9 mouse cellular contexts compared by ENCODE assay signal in the genomic region with DNA sequence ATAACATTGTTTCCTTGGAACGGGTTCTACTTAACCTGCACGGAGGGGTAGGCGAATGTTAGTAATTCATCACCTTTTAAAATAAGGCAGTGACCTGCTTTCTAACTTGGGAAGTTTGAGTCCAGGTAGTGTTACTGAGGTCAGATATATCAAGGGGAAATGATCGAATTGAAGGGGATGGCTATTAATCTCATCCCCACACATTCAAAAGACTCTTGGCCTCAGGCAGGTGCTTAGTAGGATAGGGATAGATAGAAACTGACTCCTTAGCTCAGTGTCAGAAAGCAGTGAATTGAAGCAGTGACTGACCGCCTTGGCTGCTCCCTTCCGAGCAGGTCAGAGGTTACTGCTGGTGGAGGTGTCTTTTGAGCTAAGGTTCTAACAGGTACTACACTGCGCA. TPM values are rescaled to one million over a fixed set of nuclear protein-coding genes. Genes with fewer than 3 reads are reported as not detected.
DNase-seq lines count a peak whose midpoint lies in the region; ATAC-seq and TF ChIP-seq lines count a peak whose summit lies in the region.
"Had no signal": no experiment of that assay in that cellular context is flagged by ENCODE, and none has a peak within 500 bp of the region (broad histone marks: within the 10 kb centered on the region; RNA-seq: fewer than 3 reads in every experiment).

No protein-coding gene starts in this region.

- 36% methylated on average over 7 of the region's 7 CpGs for WGBS in kidney, adult 2 months
- WGBS in embryonic facial prominence, embryonic 10.5 days = 94% methylated on average over 7 of the region's 7 CpGs
- 92% methylated on average over 7 of the region's 7 CpGs for WGBS in hindbrain, embryonic 16.5 days
- WGBS in midbrain, embryonic 13.5 days = 92% methylated on average over 7 of the region's 7 CpGs

- ATAC-seq in hindbrain, embryonic 16.5 days = no peak
- no peak for ATAC-seq in midbrain, embryonic 13.5 days
- ATAC-seq in erythroid progenitor cell, adult 5-6 weeks (replicated peaks; ENCODE audit: low FRiP score, poor library complexity, severe bottlenecking) = no peak

- DNase-seq in kidney, adult 2 months = peak; percentile 58
- no peak for DNase-seq in kidney, postnatal 14 days
- DNase-seq in embryonic facial prominence, embryonic 10.5 days (ENCODE audit: low spot score) = no peak
- no peak for DNase-seq in adrenal gland, adult (ENCODE audit: inconsistent age in 2 of 2, low spot score in 1 of 2)
- no peak for DNase-seq in cerebellum, postnatal 10 days
- DNase-seq: cerebellum, adult 8-10 months had no signal

- no peaks in the 10 kb centered on the region for H3K27me3 ChIP-seq in kidney, adult 2 months (replicated peaks; ENCODE audit: control insufficient read depth, insufficient read depth, low read length)
- no peaks in the 10 kb centered on the region for H3K27me3 ChIP-seq in embryonic facial prominence, embryonic 10.5 days (replicated peaks; ENCODE audit: low read depth, poor library complexity, severe bottlenecking)
- H3K27me3 ChIP-seq in hindbrain, embryonic 16.5 days (replicated peaks; ENCODE audit: control insufficient read depth, insufficient read depth, low read length) = no peaks in the 10 kb centered on the region
- no peaks in the 10 kb centered on the region for H3K27me3 ChIP-seq in midbrain, embryonic 13.5 days

- no peaks in the 10 kb centered on the region; the same call in 1 of the 2 replicates for H3K36me3 ChIP-seq in kidney, adult 2 months (ENCODE audit: control insufficient read depth, insufficient read depth, low read length)
- peaks cover 52% of the 10 kb centered on the region for H3K36me3 ChIP-seq in embryonic facial prominence, embryonic 10.5 days (replicated peaks)
- no peaks in the 10 kb centered on the region for H3K36me3 ChIP-seq in hindbrain, embryonic 16.5 days (ENCODE audit: control insufficient read depth, insufficient read depth, low read length)
- peaks cover 26% of the 10 kb centered on the region for H3K36me3 ChIP-seq in midbrain, embryonic 13.5 days

- no peak for TF ChIP-seq CTCF in kidney, adult 2 months (conservative IDR thresholded peaks at IDR 0.05; ENCODE audit: insufficient read depth, insufficient read length, low read depth, low read length)

- no peaks in the 10 kb centered on the region for H3K9me3 ChIP-seq in embryonic facial prominence, embryonic 10.5 days
- H3K9me3 ChIP-seq in hindbrain, embryonic 16.5 days (ENCODE audit: control insufficient read depth, low read length) = no peaks in the 10 kb centered on the region
- no peaks in the 10 kb centered on the region for H3K9me3 ChIP-seq in midbrain, embryonic 13.5 days

- no peak overlapping the region for H3K4me3 ChIP-seq in kidney, adult 2 months (ENCODE audit: insufficient read depth, low read depth, low read length)
- H3K4me3 ChIP-seq in embryonic facial prominence, embryonic 10.5 days = peak overlapping the region; percentile 89
- H3K4me3 ChIP-seq in hindbrain, embryonic 16.5 days (ENCODE audit: low read length) = peak overlapping the region; percentile 97
- peak overlapping the region; percentile 95 for H3K4me3 ChIP-seq in midbrain, embryonic 13.5 days (replicated peaks)

- TF ChIP-seq POLR2A in kidney, adult 2 months (IDR thresholded peaks at IDR 0.05; ENCODE audit: low read depth, low read length) = no peak

- H3K9ac ChIP-seq in hindbrain, embryonic 16.5 days (ENCODE audit: low read depth, low read length) = no peak overlapping the region
- no peak overlapping the region for H3K9ac ChIP-seq in midbrain, embryonic 13.5 days (replicated peaks)

- 0 out of 2 replicates have a peak overlapping the region, but pooled peaks have one; percentile 19 for H3K27ac ChIP-seq in kidney, adult 2 months (ENCODE audit: insufficient read depth, low read depth, low read length)
- no peak overlapping the region for H3K27ac ChIP-seq in embryonic facial prominence, embryonic 10.5 days (replicated peaks)
- no peak overlapping the region for H3K27ac ChIP-seq in hindbrain, embryonic 16.5 days (ENCODE audit: low read depth, low read length)
- H3K27ac ChIP-seq in midbrain, embryonic 13.5 days = no peak overlapping the region

- peak overlapping the region; percentile 79 for H3K4me2 ChIP-seq in hindbrain, embryonic 16.5 days (ENCODE audit: low read length)
- H3K4me2 ChIP-seq in midbrain, embryonic 13.5 days (replicated peaks) = peak overlapping the region; percentile 71

- H3K4me1 ChIP-seq in kidney, adult 2 months (ENCODE audit: control insufficient read depth, insufficient read depth, low read length) = peaks cover 13% of the 10 kb centered on the region; the same call in 1 of the 2 replicates
- H3K4me1 ChIP-seq in embryonic facial prominence, embryonic 10.5 days = peaks cover 23% of the 10 kb centered on the region
- peaks cover 19% of the 10 kb centered on the region for H3K4me1 ChIP-seq in hindbrain, embryonic 16.5 days (ENCODE audit: control insufficient read depth, insufficient read depth, low read depth, low read length)
- peaks cover 27% of the 10 kb centered on the region for H3K4me1 ChIP-seq in midbrain, embryonic 13.5 days (replicated peaks)

RNA-seq across cellular contexts. Expression of a gene that starts 2.0 kb away (rescaled TPM):
- 23.3 and 28.3 TPM in 2 replicates for polyA plus RNA-seq in kidney, adult 2 months (2012; rRNA removed)
- 282 and 290 TPM in 2 replicates for polyA plus RNA-seq in embryonic facial prominence, embryonic 10.5 days (2016; fragmentation: Nextera tagmentation; extraction: Ambion mirVana)
- 86.6 and 101 TPM in 2 replicates for polyA plus RNA-seq in hindbrain, embryonic 16.5 days (2015; fragmentation: Nextera tagmentation; extraction: Ambion mirVana)
- 145 and 147 TPM in 2 replicates for polyA plus RNA-seq in midbrain, embryonic 13.5 days (2015; fragmentation: Nextera tagmentation; extraction: Ambion mirVana)
- 27.7 and 35.7 TPM in 2 replicates for total RNA-seq in erythroid progenitor cell, adult 5-6 weeks (2015; ENCODE audit: low replicate concordance)
- 22.5 and 28.2 TPM in 2 replicates for total RNA-seq in erythroid progenitor cell, adult 5-6 weeks (2017; ENCODE audit: low replicate concordance)

RNA-seq across cellular contexts. Expression of a gene that starts 10.4 kb away (rescaled TPM):
- 698 and 771 TPM in 2 replicates for polyA plus RNA-seq in kidney, adult 2 months (2012; rRNA removed)
- 266 and 285 TPM in 2 replicates for polyA plus RNA-seq in embryonic facial prominence, embryonic 10.5 days (2016; fragmentation: Nextera tagmentation; extraction: Ambion mirVana)
- polyA plus RNA-seq in hindbrain, embryonic 16.5 days (2015; fragmentation: Nextera tagmentation; extraction: Ambion mirVana) = 251 and 264 TPM in 2 replicates
- polyA plus RNA-seq in midbrain, embryonic 13.5 days (2015; fragmentation: Nextera tagmentation; extraction: Ambion mirVana) = 258 and 274 TPM in 2 replicates
- 24.3 and 114 TPM in 2 replicates for total RNA-seq in erythroid progenitor cell, adult 5-6 weeks (2015; ENCODE audit: low replicate concordance)
- total RNA-seq in erythroid progenitor cell, adult 5-6 weeks (2017; ENCODE audit: low replicate concordance) = 18.5 TPM in 1 of 2 replicates, not detected in the other

RNA-seq across cellular contexts. Expression of a gene that starts 48.5 kb away (rescaled TPM):
- polyA plus RNA-seq in kidney, adult 2 months (2012; rRNA removed) = 585 and 720 TPM in 2 replicates
- polyA plus RNA-seq in embryonic facial prominence, embryonic 10.5 days (2016; fragmentation: Nextera tagmentation; extraction: Ambion mirVana) = 269 and 310 TPM in 2 replicates
- polyA plus RNA-seq in hindbrain, embryonic 16.5 days (2015; fragmentation: Nextera tagmentation; extraction: Ambion mirVana) = 616 and 724 TPM in 2 replicates
- 374 and 417 TPM in 2 replicates for polyA plus RNA-seq in midbrain, embryonic 13.5 days (2015; fragmentation: Nextera tagmentation; extraction: Ambion mirVana)
- total RNA-seq in erythroid progenitor cell, adult 5-6 weeks (2015; ENCODE audit: low replicate concordance) = 1.8 and 3.8 TPM in 2 replicates
- total RNA-seq in erythroid progenitor cell, adult 5-6 weeks (2017; ENCODE audit: low replicate concordance) = 1.9 and 9.3 TPM in 2 replicates
